Mouse (Mus musculus) neural tube, postnatal 0 days (tissue): ENCODE results near the gene Epb41l5. TPM values are rescaled to one million over a fixed set of nuclear protein-coding genes. Genes with fewer than 3 reads are reported as not detected.

Experiments used
- polyA plus RNA-seq: library from polyadenylated mRNA; unstranded; fragments of >200 nt; fragmentation: Nextera tagmentation; extraction: Ambion mirVana; gene quantifications from 2 replicates; pipeline ENCODE4 v1.2.1, GENCODE M21; 2015

Gene Epb41l5
- 12.5 and 13.2 TPM in 2 replicates for polyA plus RNA-seq

DNA sequence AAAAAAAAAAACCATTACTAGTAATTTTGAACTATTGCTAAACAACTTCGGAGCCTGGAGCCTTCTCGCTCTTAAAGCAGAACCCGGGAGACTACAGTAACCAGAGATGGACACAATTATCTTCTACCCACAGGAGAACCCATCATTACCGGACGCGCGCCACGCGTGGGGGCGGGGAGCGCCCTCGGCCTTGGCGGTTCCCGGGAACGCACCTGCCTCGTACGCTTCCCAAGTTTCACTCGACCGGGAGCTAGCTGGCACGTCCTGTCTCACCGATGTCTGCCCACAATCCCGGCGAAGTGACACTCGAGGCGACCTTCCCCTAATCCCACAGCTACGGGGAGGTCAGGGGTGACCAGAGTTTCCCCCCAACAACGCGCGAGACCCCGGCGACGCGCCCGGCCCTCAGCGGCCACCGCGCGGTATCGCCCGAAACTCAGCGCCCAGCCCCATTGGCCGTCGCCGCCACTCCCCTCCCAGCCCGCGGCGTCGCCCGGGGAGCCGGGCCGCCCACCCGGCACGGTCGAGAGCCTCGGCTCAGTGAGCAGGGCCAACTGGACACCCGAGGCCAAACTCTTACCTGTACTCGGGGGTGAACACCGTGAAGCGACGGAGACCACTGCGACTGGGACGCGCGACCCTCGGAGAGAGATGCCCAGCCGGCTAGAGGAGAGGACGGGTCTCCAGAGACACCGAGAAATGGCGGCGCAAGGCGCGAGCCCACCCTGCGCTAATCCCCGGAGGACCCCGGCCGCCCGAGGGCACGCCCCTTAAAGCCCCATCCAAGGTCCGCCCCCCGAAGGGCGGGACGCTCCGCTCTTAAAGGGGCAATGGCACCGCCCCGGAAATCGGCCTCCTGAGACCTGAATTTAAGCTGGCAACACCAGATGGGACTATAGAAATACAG lies at the start of gene Epb41l5:
TSS of gene Epb41l5 (minus strand) at position 796 of the 907 bp plus-strand sequence.

DNA sequence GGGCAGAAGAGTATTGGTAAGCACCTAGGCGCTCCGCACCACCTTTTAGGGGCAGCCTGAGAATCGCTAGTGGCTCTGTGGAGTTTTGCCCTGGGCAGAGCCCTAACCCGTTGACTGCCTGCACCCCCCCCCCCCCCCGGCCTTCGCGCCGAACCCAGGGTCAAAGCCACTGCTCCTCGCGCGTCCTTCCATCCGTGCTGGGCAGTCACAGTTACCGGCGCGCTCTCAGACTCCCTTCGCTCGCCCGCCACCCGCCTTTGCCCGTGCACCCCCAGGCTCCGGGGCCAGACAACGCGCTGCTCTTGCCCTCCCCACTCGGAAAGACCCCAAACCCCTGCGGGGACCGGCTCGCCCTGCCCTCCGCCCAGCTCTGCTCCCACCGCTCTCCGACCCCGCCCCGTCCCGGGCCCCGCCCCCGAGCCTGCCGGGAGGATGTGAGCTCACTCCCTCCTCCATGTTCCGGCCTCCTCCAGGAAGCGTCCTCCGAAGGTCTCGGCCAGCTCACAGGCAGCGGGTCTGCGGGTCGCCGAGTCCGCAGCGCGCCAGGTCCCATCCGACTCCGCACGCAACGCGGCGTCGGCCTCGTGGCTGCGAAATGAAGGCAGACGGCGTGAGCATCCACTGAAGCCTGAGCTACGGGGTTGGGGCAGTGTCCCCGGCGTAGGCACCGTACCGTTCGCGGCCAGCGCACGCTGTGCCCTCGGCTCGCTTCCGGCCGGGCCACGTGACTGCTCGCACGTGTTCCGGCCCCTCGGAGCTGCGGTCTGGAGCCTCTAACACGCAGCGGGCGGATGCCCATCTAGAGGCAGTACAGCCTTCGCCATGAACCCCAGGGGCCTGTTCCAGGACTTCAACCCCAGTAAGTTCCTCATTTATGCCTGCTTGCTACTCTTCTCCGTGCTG lies 122.9 kb downstream of the Epb41l5 start, which contains the start of gene Tmem185b:
TSS of gene Tmem185b (plus strand) at position 472 of the 903 bp plus-strand sequence.

DNA sequence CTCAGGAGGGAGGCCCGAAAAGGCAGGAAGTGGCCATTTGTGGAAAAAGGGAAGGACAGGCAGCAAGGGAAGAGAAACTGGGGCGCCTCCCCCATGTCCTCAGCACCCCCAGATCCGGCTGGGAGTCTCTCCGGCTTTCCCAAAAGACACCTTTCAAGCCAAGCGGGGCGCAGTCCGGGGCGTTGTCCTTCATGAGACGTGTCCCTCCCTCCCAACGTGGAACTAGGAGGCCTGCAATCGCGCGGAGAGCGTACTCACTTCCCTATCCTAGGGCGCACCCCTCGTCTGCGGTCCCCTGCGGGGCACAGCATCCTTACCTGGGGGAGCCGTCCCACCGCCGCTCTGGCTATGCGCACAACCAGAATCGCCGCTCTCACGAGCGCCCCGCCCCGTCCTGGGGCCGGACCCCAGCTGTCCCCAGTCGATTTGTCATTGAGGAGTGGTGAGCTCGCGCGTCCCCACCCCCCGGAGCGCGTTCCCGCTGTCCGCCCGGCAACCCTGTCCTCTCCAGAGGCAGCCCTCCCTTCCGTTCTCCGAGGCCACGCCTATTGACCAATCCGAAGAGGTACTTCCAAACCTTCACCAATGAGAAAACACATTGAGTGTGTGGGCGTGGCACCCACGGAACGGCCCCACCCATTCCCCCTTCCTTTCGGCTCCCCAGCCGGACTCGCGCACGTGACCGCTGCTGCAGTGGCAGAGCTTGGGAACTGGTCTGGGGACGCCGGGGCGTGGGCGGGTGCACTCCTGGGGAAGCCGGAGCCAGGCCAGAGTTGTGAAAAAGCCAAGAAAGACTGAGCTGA lies 144.3 kb downstream of the Epb41l5 start, which contains the start of gene Ralb:
TSS of gene Ralb (minus strand) at position 535 of the 803 bp plus-strand sequence.

Other genes with a start within 250 kb of the Epb41l5 start
- gene Inhbb, start 226.8 kb downstream of the Epb41l5 start, polyA plus RNA-seq, result 3.0 and 4.1 TPM in 2 replicates
- gene Ralb, start 144.2 kb downstream of the Epb41l5 start, polyA plus RNA-seq, result 60.8 and 63.0 TPM in 2 replicates
- 15.9 and 17.3 TPM in 2 replicates for gene Tmem185b, start 122.8 kb downstream of the Epb41l5 start, polyA plus RNA-seq
- 8.1 and 9.6 TPM in 2 replicates for gene Ptpn4, start 188.6 kb upstream of the Epb41l5 start, polyA plus RNA-seq